In genomic region chr10:115298683-115299082, GRCm38 (mm10) we compare ENCODE assay signal across 30 mouse cellular contexts.
"Had no signal": no experiment of that assay in that cellular context is flagged by ENCODE, and none has a peak within 500 bp of the region (broad histone marks: within the 10 kb centered on the region; RNA-seq: fewer than 3 reads in every experiment).

No protein-coding gene starts in this region.

- DNase-seq: left cerebral cortex, postnatal 4 days; liver, embryonic 13.5 days; lung, adult 18-20 months; lung, adult 2 months; lung, embryonic 14.5 days; lung, postnatal 10 days; lung, postnatal 14 days; lung, postnatal 36 days; lung, postnatal 4 days; midbrain, embryonic 14.5 days had no signal

- ATAC-seq: liver, embryonic 12.5 days; lung, postnatal 0 days; midbrain, embryonic 13.5 days; midbrain, embryonic 15.5 days; midbrain, embryonic 16.5 days had no signal

- H3K27ac ChIP-seq: left cerebral cortex, adult 2 months; limb, embryonic 10.5 days; limb, embryonic 12.5 days; limb, embryonic 13.5 days; limb, embryonic 15.5 days; liver, embryonic 12.5 days; liver, embryonic 13.5 days; liver, embryonic 14.5 days; liver, embryonic 15.5 days; lung, embryonic 15.5 days; macrophage; midbrain, embryonic 10.5 days; midbrain, embryonic 12.5 days; midbrain, embryonic 13.5 days; midbrain, embryonic 15.5 days; neural tube, embryonic 12.5 days had no signal

- H3K27me3 ChIP-seq: limb, embryonic 12.5 days; limb, embryonic 13.5 days; limb, embryonic 15.5 days; liver, embryonic 12.5 days; liver, embryonic 13.5 days; liver, embryonic 15.5 days; lung, embryonic 15.5 days; megakaryocyte, embryonic 14.5 days; midbrain, embryonic 12.5 days; midbrain, embryonic 13.5 days; midbrain, embryonic 15.5 days; neural tube, embryonic 12.5 days had no signal

- H3K4me2 ChIP-seq: limb, embryonic 12.5 days; limb, embryonic 13.5 days; limb, embryonic 15.5 days; liver, embryonic 12.5 days; liver, embryonic 13.5 days; liver, embryonic 15.5 days; lung, embryonic 14.5 days; lung, embryonic 15.5 days; midbrain, embryonic 11.5 days; midbrain, embryonic 12.5 days; midbrain, embryonic 13.5 days; midbrain, embryonic 15.5 days; neural tube, embryonic 12.5 days had no signal

- H3K4me1 ChIP-seq: limb, embryonic 10.5 days; limb, embryonic 12.5 days; limb, embryonic 13.5 days; limb, embryonic 15.5 days; liver, embryonic 12.5 days; liver, embryonic 15.5 days; lung, embryonic 15.5 days; midbrain, embryonic 10.5 days; midbrain, embryonic 12.5 days; midbrain, embryonic 13.5 days; midbrain, embryonic 15.5 days; neural tube, embryonic 12.5 days had no signal

- H3K4me3 ChIP-seq: left cerebral cortex, adult 2 months; limb, embryonic 10.5 days; limb, embryonic 12.5 days; limb, embryonic 13.5 days; limb, embryonic 15.5 days; liver, embryonic 12.5 days; liver, embryonic 13.5 days; liver, embryonic 15.5 days; lung, embryonic 15.5 days; megakaryocyte, embryonic 14.5 days; midbrain, embryonic 10.5 days; midbrain, embryonic 12.5 days; midbrain, embryonic 13.5 days; midbrain, embryonic 15.5 days; myocyte; neural tube, embryonic 12.5 days had no signal

- H3K9me3 ChIP-seq: limb, embryonic 10.5 days; limb, embryonic 12.5 days; limb, embryonic 13.5 days; limb, embryonic 15.5 days; liver, embryonic 12.5 days; liver, embryonic 13.5 days; liver, embryonic 15.5 days; lung, embryonic 15.5 days; megakaryocyte, embryonic 14.5 days; midbrain, embryonic 10.5 days; midbrain, embryonic 12.5 days; midbrain, embryonic 13.5 days; midbrain, embryonic 15.5 days; neural tube, embryonic 12.5 days had no signal

- H3K9ac ChIP-seq: limb, embryonic 12.5 days; limb, embryonic 13.5 days; limb, embryonic 15.5 days; liver, embryonic 12.5 days; liver, embryonic 13.5 days; liver, embryonic 14.5 days; liver, embryonic 15.5 days; lung, embryonic 14.5 days; lung, embryonic 15.5 days; midbrain, embryonic 12.5 days; midbrain, embryonic 13.5 days; midbrain, embryonic 15.5 days; neural tube, embryonic 12.5 days had no signal
